Mouse (Mus musculus) hindbrain, embryonic 14.5 days (tissue): ENCODE measurements around the gene Slc12a3. TPM values are rescaled to one million over a fixed set of nuclear protein-coding genes. Genes with fewer than 3 reads are reported as not detected.

ENCODE experiments used
- ATAC-seq: fragments of 200-750 bp; cut with Nextera tagmentation; 2 replicates; pipeline ENCODE4 v1.8.0; 2017; ENCODE audit warnings: moderate number of reproducible peaks, mild to moderate bottlenecking, moderate TSS enrichment, moderate library complexity; ENCODE audit not compliant: low FRiP score
- DNase-seq: peaks from one replicate; pipeline ENCODE4 v3.0.0-alpha.2; 2015; ENCODE audit warnings: low spot score
- H3K27ac ChIP-seq: fragments of 300-500 bp; sonication (generic); 2 replicates; pipeline ENCODE4 v1.5.1; 2014; ENCODE audit warnings: mild to moderate bottlenecking, moderate library complexity
- H3K27me3 ChIP-seq: fragments of 300-500 bp; sonication (generic); 2 replicates; pipeline ENCODE4 v1.6.1; 2014; ENCODE audit warnings: mild to moderate bottlenecking, low read length, mixed read lengths; ENCODE audit not compliant: control insufficient read depth, insufficient read depth
- H3K36me3 ChIP-seq: fragments of 300-500 bp; sonication (generic); replicated peaks from 2 replicates; pipeline ENCODE4 v1.6.1; 2014; ENCODE audit not compliant: control insufficient read depth, insufficient read depth
- H3K4me1 ChIP-seq: fragments of 300-500 bp; sonication (generic); replicated peaks from 2 replicates; pipeline ENCODE4 v1.6.1; 2014; ENCODE audit warnings: antibody characterized with exemption, low read length, mixed read lengths; ENCODE audit not compliant: control insufficient read depth, insufficient read depth
- H3K4me2 ChIP-seq: fragments of 300-500 bp; sonication (generic); replicated peaks from 2 replicates; pipeline ENCODE4 v1.6.1; 2014; ENCODE audit warnings: mild to moderate bottlenecking, moderate library complexity
- H3K4me3 ChIP-seq: fragments of 300-500 bp; sonication (generic); replicated peaks from 2 replicates; pipeline ENCODE4 v1.5.1; 2014; ENCODE audit warnings: mild to moderate bottlenecking, low read length
- H3K9ac ChIP-seq: fragments of 300-500 bp; sonication (generic); 2 replicates; pipeline ENCODE4 v1.6.1; 2014
- H3K9me3 ChIP-seq: fragments of 300-500 bp; sonication (generic); 2 replicates; pipeline ENCODE4 v1.6.1; 2016; ENCODE audit warnings: low read length; ENCODE audit not compliant: control insufficient read depth
- WGBS: fragments of 180-500 bp; shearing (Covaris S2); extraction: QIAGEN DNeasy Blood & Tissue Kit; methylation state at CpG from one replicate; pipeline ENCODE4 v1.1.7; 2014; 5-methylcytosine and 5-hydroxymethylcytosine counted together
- polyA plus RNA-seq: library from polyadenylated mRNA; unstranded; fragments of >200 nt; fragmentation: Nextera tagmentation; extraction: Ambion mirVana; gene quantifications from 2 replicates; pipeline ENCODE4 v1.2.1, GENCODE M21; 2014

Gene Slc12a3
- polyA plus RNA-seq, 1 experiment from 2014 or later: 0.07 TPM

DNA sequence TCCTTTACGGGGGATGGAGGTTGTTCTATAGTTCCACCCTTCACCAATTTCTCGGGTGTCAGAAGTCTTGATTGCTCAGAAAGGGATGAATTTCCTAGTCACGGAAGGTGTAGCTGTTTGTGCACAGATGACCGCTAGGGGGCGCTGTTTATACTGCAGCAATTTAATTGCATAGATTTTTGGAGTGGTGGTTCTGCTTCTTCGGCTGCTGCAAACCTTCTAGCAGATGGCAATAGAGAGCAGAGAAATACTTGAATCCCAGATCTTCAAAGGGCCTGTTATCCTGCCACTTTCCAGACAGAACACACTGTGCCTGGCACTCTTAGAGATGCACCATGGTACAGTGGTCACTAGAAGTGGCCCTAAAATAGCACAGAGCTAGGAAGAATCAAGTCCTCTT, 14.3 kb downstream of the Slc12a3 start:
- Histone ChIP-seq H3K27ac (no peak overlapping the region), H3K9ac (no peak overlapping the region), H3K9me3 (no peaks in the 10 kb centered on the region), H3K4me2 (no peak overlapping the region), H3K4me3 (no peak overlapping the region), H3K27me3 (no peaks in the 10 kb centered on the region), H3K36me3 (no peaks in the 10 kb centered on the region), H3K4me1 (no peaks in the 10 kb centered on the region)
- no peak for ATAC-seq
- DNase-seq: peak; percentile 81
- WGBS: 14% methylated on average over 6 of the region's 6 CpGs

DNA sequence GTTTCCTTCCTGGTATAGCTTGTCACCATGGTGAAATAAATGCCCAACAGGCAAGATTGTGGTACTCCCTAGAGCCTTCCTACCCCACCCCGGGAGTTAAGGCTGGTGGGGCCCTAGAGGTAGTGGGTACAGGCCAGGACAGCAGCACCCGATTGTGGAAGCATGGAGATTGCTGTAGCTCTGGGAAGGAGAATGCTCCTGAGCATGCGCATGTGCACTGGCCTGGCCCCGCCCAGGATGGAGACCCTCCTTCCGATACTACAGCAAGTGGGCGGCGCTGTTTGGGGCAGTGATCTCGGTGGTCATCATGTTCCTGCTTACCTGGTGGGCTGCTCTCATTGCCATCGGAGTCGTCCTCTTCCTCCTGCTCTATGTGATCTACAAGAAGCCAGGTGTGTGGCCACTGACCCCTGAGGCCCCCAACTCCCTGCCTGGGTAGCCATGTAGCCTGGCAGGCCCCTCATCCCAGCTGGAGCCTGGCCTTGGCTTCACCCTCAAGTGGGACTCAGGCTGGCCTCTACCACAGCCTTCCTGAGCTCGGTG, 14.8 kb downstream of the Slc12a3 start:
- no peak overlapping the region for H3K9ac ChIP-seq
- DNase-seq: no peak
- H3K4me3 ChIP-seq: no peak overlapping the region
- H3K36me3 ChIP-seq: no peaks in the 10 kb centered on the region
- no peak for ATAC-seq
- no peak overlapping the region for H3K4me2 ChIP-seq
- H3K9me3 ChIP-seq: no peaks in the 10 kb centered on the region
- H3K4me1 ChIP-seq: no peaks in the 10 kb centered on the region
- WGBS: 88% methylated on average over 11 of the region's 11 CpGs
- H3K27me3 ChIP-seq: no peaks in the 10 kb centered on the region
- no peak overlapping the region for H3K27ac ChIP-seq

DNA sequence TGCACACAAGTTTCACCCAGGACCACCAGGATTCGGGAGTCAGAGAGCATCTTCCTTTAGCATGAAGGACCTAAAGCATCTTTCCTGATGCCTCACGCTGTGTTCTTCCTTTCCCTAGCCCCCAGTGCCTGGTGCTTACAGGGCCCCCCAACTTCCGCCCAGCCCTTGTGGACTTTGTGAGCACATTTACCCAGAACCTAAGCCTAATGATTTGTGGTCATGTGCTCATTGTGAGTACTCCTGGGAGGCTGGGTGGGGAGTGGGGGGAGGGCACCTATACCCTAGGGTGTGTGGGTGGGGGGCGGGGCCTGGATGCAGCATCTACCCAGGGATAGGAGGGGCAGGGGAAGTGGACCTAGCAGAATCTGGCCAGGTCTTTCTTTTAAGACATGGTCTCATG, 16.7 kb downstream of the Slc12a3 start:
- Histone ChIP-seq H3K9ac (no peak overlapping the region), H3K27ac (no peak overlapping the region), H3K4me2 (no peak overlapping the region), H3K4me3 (no peak overlapping the region), H3K9me3 (no peaks in the 10 kb centered on the region), H3K36me3 (no peaks in the 10 kb centered on the region), H3K4me1 (no peaks in the 10 kb centered on the region), H3K27me3 (no peaks in the 10 kb centered on the region)
- ATAC-seq (no peak), DNase-seq (no peak)
- 88% methylated on average over 4 of the region's 4 CpGs for WGBS

DNA sequence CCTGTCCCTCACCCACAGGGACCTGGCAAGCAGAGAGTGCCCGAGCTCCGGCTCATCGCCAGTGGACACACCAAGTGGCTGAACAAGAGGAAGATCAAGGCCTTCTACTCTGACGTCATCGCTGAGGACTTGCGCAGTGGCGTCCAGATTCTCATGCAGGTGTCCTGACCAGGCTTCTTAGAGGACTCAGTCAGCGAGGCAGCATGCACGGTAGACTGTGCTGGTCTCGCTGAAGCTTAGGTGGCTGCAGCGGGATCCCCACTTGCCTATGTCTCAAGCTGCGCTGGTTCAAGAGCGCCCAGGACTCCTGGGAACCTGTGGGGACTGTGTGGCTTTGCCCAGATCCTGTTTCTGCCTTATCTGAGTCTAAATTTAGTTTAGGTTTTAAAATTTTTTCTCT, 17.3 kb downstream of the Slc12a3 start:
- ATAC-seq (no peak), DNase-seq (no peak)
- H3K27ac ChIP-seq: no peak overlapping the region
- H3K9ac ChIP-seq: no peak overlapping the region
- no peaks in the 10 kb centered on the region for H3K27me3 ChIP-seq
- no peak overlapping the region for H3K4me2 ChIP-seq
- no peaks in the 10 kb centered on the region for H3K4me1 ChIP-seq
- no peaks in the 10 kb centered on the region for H3K36me3 ChIP-seq
- 91% methylated on average over 13 of the region's 13 CpGs for WGBS
- no peak overlapping the region for H3K4me3 ChIP-seq
- no peaks in the 10 kb centered on the region for H3K9me3 ChIP-seq

GRCm38 (mm10) chr8:94348425-94348824, 19.4 kb downstream of the Slc12a3 start:
- Histone ChIP-seq H3K4me1 (no peaks in the 10 kb centered on the region), H3K27me3 (no peaks in the 10 kb centered on the region), H3K4me3 (no peak overlapping the region), H3K9ac (no peak overlapping the region), H3K4me2 (no peak overlapping the region), H3K36me3 (no peaks in the 10 kb centered on the region), H3K9me3 (no peaks in the 10 kb centered on the region), H3K27ac (no peak overlapping the region)
- WGBS: 68% methylated on average over 9 of the region's 9 CpGs
- ATAC-seq (no peak), DNase-seq (no peak)

- no peak overlapping the region for H3K4me3 ChIP-seq
- H3K27ac ChIP-seq: no peak overlapping the region
- WGBS: 84% methylated on average over 7 of the region's 7 CpGs
These were observed 25.1 kb downstream of the Slc12a3 start for GRCm38 (mm10) chr8:94354069-94354531.

GRCm38 (mm10) chr8:94354571-94354970, 25.6 kb downstream of the Slc12a3 start:
- DNase-seq (no peak), ATAC-seq (no peak)
- Histone ChIP-seq H3K4me3 (no peak overlapping the region), H3K27ac (no peak overlapping the region), H3K4me2 (no peak overlapping the region), H3K9ac (no peak overlapping the region), H3K9me3 (no peaks in the 10 kb centered on the region), H3K36me3 (no peaks in the 10 kb centered on the region), H3K4me1 (no peaks in the 10 kb centered on the region), H3K27me3 (no peaks in the 10 kb centered on the region)
- WGBS: 83% methylated on average over 4 of the region's 4 CpGs

More at GRCm38 (mm10) chr8:94354069-94354531, 25.1 kb downstream of the Slc12a3 start:
- ATAC-seq (no peak), DNase-seq (no peak)
- H3K4me1 ChIP-seq: no peaks in the 10 kb centered on the region
- no peaks in the 10 kb centered on the region for H3K36me3 ChIP-seq
- H3K9ac ChIP-seq: no peak overlapping the region
- H3K4me2 ChIP-seq: no peak overlapping the region
- no peaks in the 10 kb centered on the region for H3K27me3 ChIP-seq
- no peaks in the 10 kb centered on the region for H3K9me3 ChIP-seq

GRCm38 (mm10) chr8:94357220-94357619, 28.2 kb downstream of the Slc12a3 start:
- ATAC-seq (no peak), DNase-seq (no peak)
- H3K27me3 ChIP-seq: no peaks in the 10 kb centered on the region
- WGBS: 83% methylated on average over 6 of the region's 6 CpGs
- H3K27ac ChIP-seq: no peak overlapping the region
- H3K36me3 ChIP-seq: no peaks in the 10 kb centered on the region
- H3K4me2 ChIP-seq: no peak overlapping the region
- no peaks in the 10 kb centered on the region for H3K9me3 ChIP-seq
- no peak overlapping the region for H3K4me3 ChIP-seq
- no peak overlapping the region for H3K9ac ChIP-seq
- no peaks in the 10 kb centered on the region for H3K4me1 ChIP-seq

GRCm38 (mm10) chr8:94358541-94358940, 29.5 kb downstream of the Slc12a3 start:
- Histone ChIP-seq H3K4me2 (no peak overlapping the region), H3K9me3 (no peaks in the 10 kb centered on the region), H3K4me3 (no peak overlapping the region), H3K27ac (no peak overlapping the region), H3K4me1 (no peaks in the 10 kb centered on the region), H3K27me3 (no peaks in the 10 kb centered on the region), H3K9ac (no peak overlapping the region), H3K36me3 (no peaks in the 10 kb centered on the region)
- WGBS: 70% methylated on average over 5 of the region's 5 CpGs
- DNase-seq: peak; percentile 66
- no peak for ATAC-seq
